Mouse (Mus musculus): ENCODE results near the gene Hoxa11.

DNA sequence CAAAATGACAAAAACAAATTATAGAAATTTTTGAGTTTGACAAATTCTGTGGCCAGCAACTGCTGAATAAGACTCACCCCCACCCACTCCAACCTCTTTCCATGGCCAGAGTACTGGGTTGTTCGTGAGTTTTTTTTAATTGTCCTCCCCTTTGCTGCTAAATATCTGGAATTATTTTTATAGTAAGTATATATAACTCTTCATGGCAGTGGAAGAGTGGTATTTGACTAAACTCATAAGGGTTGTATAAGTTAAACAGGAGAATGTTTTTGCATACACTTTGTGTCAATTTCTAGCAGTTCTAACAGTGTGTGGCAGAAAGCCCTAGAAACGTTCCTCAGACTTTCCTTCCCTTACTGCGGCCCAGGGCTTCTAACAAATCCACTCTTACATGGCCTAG, 22.1 kb upstream of the Hoxa11 start:
- TF ChIP-seq POLR2A (IDR thresholded peaks at IDR 0.05; ENCODE audit: control insufficient read depth, extremely low read depth, insufficient read depth, low read length, poor library complexity) (no peak), CTCF (IDR thresholded peaks at IDR 0.05; ENCODE audit: borderline replicate concordance, control insufficient read depth, extremely low read depth, insufficient read depth, low read length, poor library complexity) (no peak)

All from thymus, adult 2 months (tissue).